Mouse (Mus musculus): Measurements from ENCODE around the gene Golga7b. TPM values are rescaled to one million over a fixed set of nuclear protein-coding genes. Genes with fewer than 3 reads are reported as not detected.

The Golga7b gene
- polyA plus RNA-seq, 1 experiment from 2014 or later: 0.30 TPM

GRCm38 (mm10) chr19:42272003-42272963 lies 24.9 kb downstream of the Golga7b start:
- Histone ChIP-seq H3K9me3 (replicated peaks) (no peaks in the 10 kb centered on the region), H3K27me3 (peaks cover 34% of the 10 kb centered on the region), H3K36me3 (no peaks in the 10 kb centered on the region), H3K9ac (0 out of 2 replicates have a peak overlapping the region, but pooled peaks have one; percentile 6), H3K4me2 (no peak overlapping the region), H3K4me3 (no peak overlapping the region), H3K4me1 (replicated peaks) (peaks cover 3% of the 10 kb centered on the region; the same call in 1 of the 2 replicates), H3K27ac (no peak overlapping the region)
- ATAC-seq (replicated peaks; ENCODE audit: insufficient number of reproducible peaks, insufficient read depth, low FRiP score, low read depth): no peak
- 39% methylated on average over 14 of the region's 14 CpGs for WGBS

GRCm38 (mm10) chr19:42277288-42277687 lies 29.9 kb downstream of the Golga7b start:
- H3K9me3 ChIP-seq (replicated peaks): no peaks in the 10 kb centered on the region
- 78% methylated on average over 6 of the region's 6 CpGs for WGBS
- H3K36me3 ChIP-seq: no peaks in the 10 kb centered on the region
- no peak overlapping the region for H3K4me3 ChIP-seq
- H3K4me2 ChIP-seq: no peak overlapping the region
- H3K9ac ChIP-seq: no peak overlapping the region
- ATAC-seq (replicated peaks; ENCODE audit: insufficient number of reproducible peaks, insufficient read depth, low FRiP score, low read depth): no peak
- H3K27me3 ChIP-seq: peaks cover 15% of the 10 kb centered on the region
- no peak overlapping the region for H3K27ac ChIP-seq
- H3K4me1 ChIP-seq (replicated peaks): no peaks in the 10 kb centered on the region; the same call in 1 of the 2 replicates

GRCm38 (mm10) chr19:42278461-42278860 lies 31.1 kb downstream of the Golga7b start:
- Histone ChIP-seq H3K27me3 (peaks cover 8% of the 10 kb centered on the region), H3K4me3 (no peak overlapping the region), H3K9me3 (replicated peaks) (no peaks in the 10 kb centered on the region), H3K4me2 (no peak overlapping the region), H3K4me1 (replicated peaks) (no peaks in the 10 kb centered on the region; the same call in 1 of the 2 replicates), H3K36me3 (no peaks in the 10 kb centered on the region), H3K27ac (no peak overlapping the region), H3K9ac (no peak overlapping the region)
- ATAC-seq (replicated peaks; ENCODE audit: insufficient number of reproducible peaks, insufficient read depth, low FRiP score, low read depth): no peak
- WGBS: 73% methylated on average over 5 of the region's 5 CpGs

- H3K4me3 ChIP-seq: no peak overlapping the region
- no peak overlapping the region for H3K9ac ChIP-seq
- no peak for ATAC-seq (replicated peaks; ENCODE audit: insufficient number of reproducible peaks, insufficient read depth, low FRiP score, low read depth)
- H3K9me3 ChIP-seq (replicated peaks): no peaks in the 10 kb centered on the region
- H3K4me1 ChIP-seq (replicated peaks): no peaks in the 10 kb centered on the region; the same call in 1 of the 2 replicates
- no peak overlapping the region for H3K27ac ChIP-seq
- H3K4me2 ChIP-seq: no peak overlapping the region
- H3K27me3 ChIP-seq: peaks cover 8% of the 10 kb centered on the region
- H3K36me3 ChIP-seq: no peaks in the 10 kb centered on the region
- 60% methylated on average over 3 of the region's 3 CpGs for whole genome bisulfite sequencing
Observed at GRCm38 (mm10) chr19:42279611-42280010, 32.2 kb downstream of the Golga7b start.

- H3K9ac ChIP-seq: no peak overlapping the region
- H3K27me3 ChIP-seq: no peaks in the 10 kb centered on the region
- H3K4me1 ChIP-seq (replicated peaks): no peaks in the 10 kb centered on the region; the same call in 1 of the 2 replicates
- no peaks in the 10 kb centered on the region for H3K9me3 ChIP-seq (replicated peaks)
- H3K4me3 ChIP-seq: no peak overlapping the region
- no peak for ATAC-seq (replicated peaks; ENCODE audit: insufficient number of reproducible peaks, insufficient read depth, low FRiP score, low read depth)
- no peak overlapping the region for H3K27ac ChIP-seq
- 64% methylated on average over 8 of the region's 8 CpGs for WGBS
- no peaks in the 10 kb centered on the region for H3K36me3 ChIP-seq
- no peak overlapping the region for H3K4me2 ChIP-seq
Observed at GRCm38 (mm10) chr19:42284178-42284577, 36.8 kb downstream of the Golga7b start.

- H3K27ac ChIP-seq: no peak overlapping the region
- no peak overlapping the region for H3K4me2 ChIP-seq
- no peaks in the 10 kb centered on the region for H3K27me3 ChIP-seq
- 40% methylated on average over 4 of the region's 4 CpGs for WGBS
- H3K4me1 ChIP-seq (replicated peaks): no peaks in the 10 kb centered on the region
- no peak overlapping the region for H3K4me3 ChIP-seq
- no peaks in the 10 kb centered on the region for H3K36me3 ChIP-seq
- no peak overlapping the region for H3K9ac ChIP-seq
- ATAC-seq (replicated peaks; ENCODE audit: insufficient number of reproducible peaks, insufficient read depth, low FRiP score, low read depth): no peak
- H3K9me3 ChIP-seq (replicated peaks): no peaks in the 10 kb centered on the region
Observed at GRCm38 (mm10) chr19:42288361-42288760, 41.0 kb downstream of the Golga7b start.

GRCm38 (mm10) chr19:42290954-42291661 lies 43.7 kb downstream of the Golga7b start:
- Histone ChIP-seq H3K4me1 (replicated peaks) (no peaks in the 10 kb centered on the region), H3K4me3 (no peak overlapping the region), H3K4me2 (no peak overlapping the region), H3K27me3 (no peaks in the 10 kb centered on the region), H3K36me3 (no peaks in the 10 kb centered on the region), H3K27ac (no peak overlapping the region), H3K9ac (no peak overlapping the region), H3K9me3 (replicated peaks) (no peaks in the 10 kb centered on the region)
- 32% methylated on average over 7 of the region's 7 CpGs for WGBS
- no peak for ATAC-seq (replicated peaks; ENCODE audit: insufficient number of reproducible peaks, insufficient read depth, low FRiP score, low read depth)

- Histone ChIP-seq H3K4me3 (no peak overlapping the region), H3K4me2 (no peak overlapping the region), H3K9ac (no peak overlapping the region), H3K4me1 (replicated peaks) (no peaks in the 10 kb centered on the region), H3K27me3 (no peaks in the 10 kb centered on the region), H3K36me3 (no peaks in the 10 kb centered on the region), H3K27ac (no peak overlapping the region), H3K9me3 (replicated peaks) (no peaks in the 10 kb centered on the region)
- WGBS: 58% methylated on average over 8 of the region's 8 CpGs
- no peak for ATAC-seq (replicated peaks; ENCODE audit: insufficient number of reproducible peaks, insufficient read depth, low FRiP score, low read depth)
Observed at GRCm38 (mm10) chr19:42292106-42292505, 44.7 kb downstream of the Golga7b start.

- ATAC-seq (replicated peaks; ENCODE audit: insufficient number of reproducible peaks, insufficient read depth, low FRiP score, low read depth): no peak
- H3K4me1 ChIP-seq (replicated peaks): no peaks in the 10 kb centered on the region
- no peaks in the 10 kb centered on the region for H3K36me3 ChIP-seq
- no peaks in the 10 kb centered on the region for H3K9me3 ChIP-seq (replicated peaks)
- H3K4me3 ChIP-seq: no peak overlapping the region
- WGBS: 67% methylated on average over 6 of the region's 6 CpGs
- no peak overlapping the region for H3K9ac ChIP-seq
- no peak overlapping the region for H3K4me2 ChIP-seq
- no peak overlapping the region for H3K27ac ChIP-seq
- H3K27me3 ChIP-seq: no peaks in the 10 kb centered on the region
Observed at GRCm38 (mm10) chr19:42293216-42293615, 45.8 kb downstream of the Golga7b start.

GRCm38 (mm10) chr19:42303210-42303813 lies 55.9 kb downstream of the Golga7b start:
- H3K9me3 ChIP-seq (replicated peaks): no peaks in the 10 kb centered on the region
- H3K27ac ChIP-seq: no peak overlapping the region
- no peak for ATAC-seq (replicated peaks; ENCODE audit: insufficient number of reproducible peaks, insufficient read depth, low FRiP score, low read depth)
- H3K9ac ChIP-seq: no peak overlapping the region
- no peak overlapping the region for H3K4me3 ChIP-seq
- H3K27me3 ChIP-seq: peaks cover 29% of the 10 kb centered on the region
- H3K36me3 ChIP-seq: no peaks in the 10 kb centered on the region
- 44% methylated on average over 12 of the region's 12 CpGs for WGBS
- peaks cover 10% of the 10 kb centered on the region for H3K4me1 ChIP-seq (replicated peaks)
- H3K4me2 ChIP-seq: no peak overlapping the region

GRCm38 (mm10) chr19:42304506-42304905 lies 57.1 kb downstream of the Golga7b start:
- Histone ChIP-seq H3K9me3 (replicated peaks) (no peaks in the 10 kb centered on the region), H3K27ac (no peak overlapping the region), H3K4me3 (no peak overlapping the region), H3K4me2 (no peak overlapping the region), H3K9ac (no peak overlapping the region), H3K27me3 (peaks cover 28% of the 10 kb centered on the region), H3K36me3 (no peaks in the 10 kb centered on the region), H3K4me1 (replicated peaks) (peaks cover 10% of the 10 kb centered on the region)
- ATAC-seq (replicated peaks; ENCODE audit: insufficient number of reproducible peaks, insufficient read depth, low FRiP score, low read depth): no peak
- WGBS: 88% methylated on average over 13 of the region's 13 CpGs
